Mouse (Mus musculus) inflammation-experienced regulatory T-cells, adult 6 months (primary cell): ENCODE results near the gene Ppp1cb. TPM values are rescaled to one million over a fixed set of nuclear protein-coding genes. Genes with fewer than 3 reads are reported as not detected.
"Not testable (repeated sequence)": the region's sequence is repeated elsewhere in the genome, so short reads cannot be mapped to it uniquely, and the experiment has no call there.

Source experiments
- ATAC-seq: one replicate; pipeline ENCODE4 v1.8.0; 2017
- polyA plus RNA-seq, 3 experiments: library from polyadenylated mRNA; unstranded; fragments of 100-300 nt; shearing (Covaris generic); gene quantifications; one replicate each; pipeline ENCODE4 v1.2.1; 2017

Gene Ppp1cb
- polyA plus RNA-seq, result 100 to 1,000 TPM in 2 of 3 experiments, 10 to 100 TPM in 1; 83.2 to 212 (median 169) TPM

GRCm38 (mm10) chr5:32458408-32459143 is at the start of gene Ppp1cb:
TSS of gene Ppp1cb (plus strand) at chr5:32458843.
- ATAC-seq, result peak; percentile 90

- no peak for ATAC-seq
Observed at GRCm38 (mm10) chr5:32409747-32410146, 48.9 kb upstream of the Ppp1cb start.

GRCm38 (mm10) chr5:32410954-32411688 is 47.5 kb upstream of the Ppp1cb start:
- ATAC-seq, result no peak

- no peak for ATAC-seq
Observed at GRCm38 (mm10) chr5:32412186-32412950, 46.3 kb upstream of the Ppp1cb start.

DNA sequence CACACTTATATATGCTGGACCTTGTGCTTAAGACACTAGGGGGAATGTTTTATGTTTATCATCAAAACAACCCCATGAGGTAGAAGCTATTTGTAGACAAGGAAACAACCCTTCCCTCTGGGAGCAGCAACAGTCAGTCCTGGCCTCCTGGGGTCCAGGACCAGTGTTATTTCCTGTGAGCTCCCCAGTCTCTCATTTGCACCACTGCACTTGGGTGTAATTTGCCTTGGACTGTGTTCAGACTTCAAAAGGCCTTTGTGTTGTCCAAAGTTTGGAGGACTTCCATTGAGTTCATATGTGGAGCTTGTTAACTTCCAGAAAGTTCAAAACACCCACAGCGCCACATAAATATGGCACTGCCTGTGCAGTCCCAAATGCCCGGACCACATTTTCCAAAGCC is 45.6 kb upstream of the Ppp1cb start:
- no peak for ATAC-seq

- ATAC-seq, result no peak
Observed at GRCm38 (mm10) chr5:32413569-32413968, 45.1 kb upstream of the Ppp1cb start.

GRCm38 (mm10) chr5:32414461-32414985 is 44.1 kb upstream of the Ppp1cb start:
- no peak for ATAC-seq

DNA sequence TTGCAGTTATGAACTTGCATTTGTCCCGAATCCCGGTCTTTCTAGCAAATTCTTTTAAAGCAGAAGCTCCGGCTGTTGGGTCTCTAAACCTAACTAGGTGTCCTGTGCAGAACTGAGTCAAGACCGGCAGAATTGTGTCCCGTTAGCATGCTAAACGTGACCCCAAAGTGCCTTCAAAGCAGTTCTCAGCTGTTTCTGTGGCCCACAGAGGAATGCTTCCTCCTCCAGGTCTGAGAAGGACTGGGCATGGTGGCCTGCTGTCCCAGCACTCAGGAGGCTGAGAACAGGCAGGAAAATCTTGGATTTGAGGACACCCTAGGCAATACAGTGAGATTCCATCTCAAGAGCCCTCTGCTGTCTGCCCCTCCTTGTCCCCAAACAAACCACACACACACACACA is 43.1 kb upstream of the Ppp1cb start:
- no peak for ATAC-seq

DNA sequence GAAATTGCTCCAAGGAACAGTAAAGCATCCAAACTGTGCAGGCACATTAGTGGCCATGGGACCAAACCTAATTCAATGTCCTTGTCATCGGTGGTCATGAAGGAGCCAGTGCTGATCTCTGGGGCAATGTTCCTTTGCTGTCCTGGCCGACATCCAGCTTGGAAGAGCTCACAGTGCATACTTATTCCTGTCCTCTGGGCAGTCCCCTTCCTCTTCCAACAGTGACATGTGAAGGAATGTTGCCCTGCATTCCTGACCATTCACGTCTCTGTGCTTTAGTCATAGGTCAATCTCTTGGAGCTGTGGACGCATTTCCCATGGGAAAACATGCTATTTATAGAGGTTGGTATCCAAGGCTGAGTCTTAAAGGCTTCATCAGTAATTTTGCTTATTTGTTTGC is 41.8 kb upstream of the Ppp1cb start:
- no peak for ATAC-seq

DNA sequence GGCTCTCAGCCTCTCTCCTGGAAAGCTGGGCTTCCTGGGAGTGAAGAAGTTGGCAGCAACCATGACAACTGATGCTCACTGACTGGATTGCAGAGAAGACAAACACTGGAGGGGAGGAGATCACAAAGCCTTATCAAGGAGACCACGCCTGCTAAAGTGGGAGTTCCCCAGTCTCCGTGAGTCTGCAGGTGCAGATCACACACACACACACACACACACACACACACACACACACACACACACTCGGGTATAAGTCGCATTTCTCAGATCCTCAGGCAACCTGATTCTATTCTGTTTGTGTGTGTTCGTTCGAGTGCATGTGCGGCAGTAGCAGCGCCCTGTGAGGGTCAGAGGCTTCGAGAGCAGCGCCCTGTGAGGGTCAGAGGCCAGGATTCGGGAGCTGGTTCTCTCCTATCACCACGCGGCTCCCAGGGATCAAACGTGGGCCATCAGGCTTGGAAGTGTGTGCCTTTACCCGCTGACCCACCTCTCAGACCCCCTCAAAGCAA is 36.5 kb upstream of the Ppp1cb start:
- no peak for ATAC-seq

DNA sequence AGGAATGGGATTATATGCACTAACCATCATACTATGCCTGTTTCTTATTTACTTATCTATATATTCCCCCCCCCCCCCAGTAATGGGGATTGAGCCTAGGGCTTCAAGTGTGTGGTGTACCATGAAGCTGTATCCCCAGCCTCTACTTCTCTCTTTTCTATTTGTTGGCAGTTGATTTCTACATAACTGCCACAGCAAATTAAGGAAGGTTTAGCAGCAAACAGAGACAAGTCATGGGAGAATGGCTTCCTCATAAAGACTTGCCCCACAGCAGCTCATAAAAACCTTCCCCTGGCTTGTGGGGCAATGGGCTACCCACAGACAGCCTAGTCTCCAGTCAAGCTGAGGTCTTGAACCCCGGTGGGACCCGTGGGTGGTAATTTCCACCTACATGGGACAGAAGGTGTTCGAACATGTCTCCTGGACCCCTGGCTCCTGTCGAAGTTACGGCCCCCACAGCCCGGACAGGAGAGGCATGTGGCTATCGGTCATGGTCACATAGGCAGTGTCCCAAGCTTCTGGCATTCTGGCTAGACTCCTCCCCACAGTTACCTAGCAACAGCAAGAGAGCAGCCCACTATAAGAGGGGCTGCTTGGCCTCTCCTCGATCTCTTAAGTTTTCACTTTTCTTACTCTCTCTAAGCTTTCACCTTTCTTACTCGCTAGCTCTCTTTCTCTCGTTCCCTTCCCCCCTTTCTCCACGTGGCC is 35.1 kb upstream of the Ppp1cb start:
- ATAC-seq, result no peak

- ATAC-seq, result no peak
Observed at GRCm38 (mm10) chr5:32424464-32424863, 34.2 kb upstream of the Ppp1cb start.

GRCm38 (mm10) chr5:32425485-32426171 is 33.0 kb upstream of the Ppp1cb start:
- ATAC-seq, result no peak

DNA sequence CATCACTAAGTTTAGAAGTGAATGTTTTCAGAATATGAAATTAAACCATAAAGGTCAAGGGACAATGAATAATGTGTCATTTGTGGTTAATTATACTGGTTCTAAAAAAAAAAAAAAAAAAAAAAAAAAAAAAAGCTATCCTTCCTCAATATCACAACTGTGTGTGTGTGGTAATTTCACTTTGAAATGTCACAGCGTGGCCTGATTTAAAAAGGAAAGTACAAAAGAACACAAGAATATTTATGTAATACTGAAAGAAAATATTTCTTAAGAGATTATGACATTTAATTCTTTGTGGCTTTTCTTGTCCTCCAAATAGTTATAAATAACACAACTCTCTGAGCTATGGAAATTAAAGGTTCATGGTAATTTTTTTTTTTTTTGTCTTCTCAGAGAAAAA is 28.2 kb upstream of the Ppp1cb start:
- peak; percentile 32 for ATAC-seq

GRCm38 (mm10) chr5:32434346-32434745 is 24.3 kb upstream of the Ppp1cb start:
- not testable (repeated sequence) for ATAC-seq

GRCm38 (mm10) chr5:32435612-32436011 is 23.0 kb upstream of the Ppp1cb start:
- ATAC-seq, result no peak

- ATAC-seq, result no peak
Observed at GRCm38 (mm10) chr5:32437901-32438563, 20.6 kb upstream of the Ppp1cb start.

- ATAC-seq, result no peak
Observed at GRCm38 (mm10) chr5:32438564-32438922, 20.1 kb upstream of the Ppp1cb start.

DNA sequence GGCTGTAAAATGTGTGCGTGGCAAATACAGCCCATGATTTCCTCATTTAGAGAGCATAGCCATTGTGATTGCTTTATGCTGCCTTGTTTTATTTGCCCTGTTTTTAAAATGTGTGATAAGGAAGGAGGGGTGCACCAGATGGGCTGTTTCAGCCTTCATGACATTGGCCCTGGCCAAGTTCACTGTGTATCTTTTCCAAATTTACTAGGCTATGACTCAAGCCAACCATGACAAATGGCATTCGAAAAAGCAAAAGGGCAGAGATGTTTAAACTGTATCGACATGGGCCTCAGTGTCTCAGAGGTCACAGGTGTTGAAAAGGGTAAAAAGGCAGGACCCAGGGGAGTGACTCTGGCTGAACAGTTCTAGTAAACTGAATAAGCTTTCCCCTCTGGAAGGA is 17.3 kb upstream of the Ppp1cb start:
- ATAC-seq, result no peak

DNA sequence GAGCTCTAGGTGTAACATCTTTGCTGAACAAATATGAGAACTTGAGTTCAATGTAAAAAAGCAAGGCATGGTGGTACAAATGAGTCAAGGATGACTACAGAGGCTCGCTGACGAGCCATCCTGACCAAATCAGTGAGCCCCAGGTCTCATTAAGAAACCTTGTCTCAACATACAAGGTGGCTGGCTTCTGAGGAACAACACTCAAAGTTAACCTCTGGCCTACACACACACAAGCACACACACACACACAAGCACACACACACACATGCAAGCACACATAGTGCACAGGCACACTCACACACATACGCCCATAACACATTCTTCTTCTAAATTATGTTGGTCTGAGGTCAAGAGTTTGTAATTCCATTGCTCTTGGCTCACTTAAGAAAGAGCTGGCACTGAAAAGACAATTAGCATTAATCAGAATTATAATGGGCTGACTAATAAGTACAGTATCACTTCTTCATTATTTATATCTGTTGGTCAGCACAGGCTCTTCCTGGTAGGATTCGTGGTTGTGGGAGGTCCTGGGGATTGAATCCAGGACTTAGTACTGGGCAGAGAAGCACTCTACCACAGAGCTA is 16.6 kb upstream of the Ppp1cb start:
- no peak for ATAC-seq

DNA sequence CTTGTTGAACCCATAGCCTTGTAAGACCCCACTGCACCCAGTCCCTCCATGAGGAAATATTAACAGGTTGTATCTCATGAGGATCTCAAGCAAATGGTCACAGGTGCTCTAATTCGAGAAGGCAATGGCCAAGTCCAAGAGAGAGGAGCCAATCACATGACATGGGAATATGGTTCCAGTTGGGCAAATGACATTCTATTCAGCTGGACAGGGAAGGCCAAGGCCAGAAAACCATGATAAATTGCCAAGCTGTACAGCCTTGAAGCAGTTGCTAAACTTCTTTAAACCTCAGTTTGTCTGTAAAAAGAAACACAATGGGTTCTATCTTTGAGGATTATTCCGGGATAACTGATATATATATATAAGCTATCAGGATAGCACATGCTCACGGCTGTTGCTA is 14.7 kb upstream of the Ppp1cb start:
- no peak for ATAC-seq
